Mouse (Mus musculus) megakaryocyte, embryonic 14.5 days (primary cell): Measurements from ENCODE around the gene Tulp1.

Experiments used
- FLI1 ChIP-seq: IDR thresholded peaks from 2 replicates; pipeline ENCODE4 v1.6.1; 2012; ENCODE audit warnings: low read length, inconsistent platforms, mixed read lengths
- GATA1 ChIP-seq: IDR thresholded peaks from 3 replicates; pipeline ENCODE4 v1.6.1; 2012; ENCODE audit warnings: mixed read lengths, low read length, inconsistent platforms, borderline replicate concordance

GRCm38 (mm10) chr17:28323786-28324185 is 41.2 kb downstream of the Tulp1 start:
- TF ChIP-seq GATA1 (no peak), FLI1 (no peak)
